11 mouse cellular contexts compared by ENCODE assay signal in genomic region chr9:72833992-72834696, GRCm38 (mm10). TPM values are rescaled to one million over a fixed set of nuclear protein-coding genes. Genes with fewer than 3 reads are reported as not detected.
DNase-seq lines count a peak whose midpoint lies in the region; ATAC-seq and TF ChIP-seq lines count a peak whose summit lies in the region.
"Had no signal": no experiment of that assay in that cellular context is flagged by ENCODE, and none has a peak within 500 bp of the region (broad histone marks: within the 10 kb centered on the region; RNA-seq: fewer than 3 reads in every experiment).

No protein-coding gene starts in this region.

- no peak overlapping the region for H3K4me2 ChIP-seq in kidney, postnatal 0 days (ENCODE audit: low read length)
- H3K4me2 ChIP-seq in stomach, embryonic 16.5 days (ENCODE audit: low read depth, low read length) = no peak overlapping the region
- H3K4me2 ChIP-seq in stomach, postnatal 0 days (replicated peaks; ENCODE audit: low read depth) = no peak overlapping the region
- H3K4me2 ChIP-seq: embryonic facial prominence, embryonic 15.5 days had no signal

- no peak for TF ChIP-seq EP300 in stomach, postnatal 0 days (optimal IDR thresholded peaks at IDR 0.05)

- DNase-seq in embryo, embryonic 10 days (ENCODE audit: low spot score) = peak; percentile 50
- DNase-seq in embryo, embryonic 9.5 days (ENCODE audit: extremely low spot score) = no peak
- DNase-seq in kidney, postnatal 0 days (ENCODE audit: low spot score) = peak; percentile 27
- DNase-seq in kidney, adult 9 months = no peak
- DNase-seq in stomach, postnatal 0 days (ENCODE audit: low spot score) = no peak
- no peak for DNase-seq in urinary bladder, postnatal 36 days (ENCODE audit: low spot score in 2 of 2)
- DNase-seq in right cerebral cortex, postnatal 36 days (ENCODE audit: low spot score in 2 of 2) = no peak
- DNase-seq: gastrocnemius, postnatal 14 days had no signal

- no peak overlapping the region for H3K9ac ChIP-seq in kidney, postnatal 0 days (ENCODE audit: low read depth, low read length)
- H3K9ac ChIP-seq in stomach, embryonic 16.5 days (ENCODE audit: low read length) = no peak overlapping the region
- H3K9ac ChIP-seq in stomach, postnatal 0 days (ENCODE audit: low read length) = no peak overlapping the region
- H3K9ac ChIP-seq: embryonic facial prominence, embryonic 15.5 days had no signal

- no peak overlapping the region for H3K4me3 ChIP-seq in kidney, postnatal 0 days (replicated peaks; ENCODE audit: low read depth, low read length)
- no peak overlapping the region for H3K4me3 ChIP-seq in stomach, embryonic 16.5 days (replicated peaks; ENCODE audit: low read length)
- H3K4me3 ChIP-seq in stomach, postnatal 0 days (ENCODE audit: low read depth, low read length) = no peak overlapping the region
- H3K4me3 ChIP-seq: embryonic facial prominence, embryonic 15.5 days had no signal

- TF ChIP-seq CTCF in kidney, postnatal 0 days (IDR thresholded peaks at IDR 0.05; ENCODE audit: low read depth) = no peak
- TF ChIP-seq CTCF in stomach, postnatal 0 days (IDR thresholded peaks at IDR 0.05; ENCODE audit: low read depth) = no peak

- 38% methylated on average over 10 of the region's 10 CpGs for WGBS in kidney, postnatal 0 days
- 29% methylated on average over 10 of the region's 10 CpGs for WGBS in stomach, embryonic 16.5 days
- WGBS in stomach, postnatal 0 days = 28% methylated on average over 10 of the region's 10 CpGs

- H3K36me3 ChIP-seq in kidney, postnatal 0 days (ENCODE audit: insufficient read depth, low read length) = no peaks in the 10 kb centered on the region
- H3K36me3 ChIP-seq in stomach, embryonic 16.5 days (ENCODE audit: control insufficient read depth, insufficient read depth, low read length) = no peaks in the 10 kb centered on the region
- no peaks in the 10 kb centered on the region for H3K36me3 ChIP-seq in stomach, postnatal 0 days (ENCODE audit: control insufficient read depth, insufficient read depth, low read length)
- H3K36me3 ChIP-seq: embryonic facial prominence, embryonic 15.5 days had no signal

- ATAC-seq in kidney, postnatal 0 days (replicated peaks; ENCODE audit: low FRiP score, low read depth) = no peak
- ATAC-seq in stomach, embryonic 16.5 days (ENCODE audit: insufficient read depth, low FRiP score) = peak; percentile 25; the same call in 1 of the 2 replicates
- no peak for ATAC-seq in stomach, postnatal 0 days (ENCODE audit: low FRiP score, low TSS enrichment)
- ATAC-seq: Patski had no signal

- H3K4me1 ChIP-seq in kidney, postnatal 0 days (replicated peaks; ENCODE audit: insufficient read depth, low read length) = peaks cover 12% of the 10 kb centered on the region
- peaks cover 6% of the 10 kb centered on the region; the same call in 1 of the 2 replicates for H3K4me1 ChIP-seq in stomach, embryonic 16.5 days (ENCODE audit: control insufficient read depth, insufficient read depth, low read length)
- H3K4me1 ChIP-seq in stomach, postnatal 0 days (replicated peaks; ENCODE audit: control insufficient read depth, insufficient read depth) = no peaks in the 10 kb centered on the region

- no peak overlapping the region for H3K27ac ChIP-seq in kidney, postnatal 0 days
- H3K27ac ChIP-seq in stomach, embryonic 16.5 days (ENCODE audit: low read length) = no peak overlapping the region
- H3K27ac ChIP-seq in stomach, postnatal 0 days (replicated peaks) = no peak overlapping the region
- H3K27ac ChIP-seq: embryonic facial prominence, embryonic 15.5 days had no signal

- no peaks in the 10 kb centered on the region for H3K27me3 ChIP-seq in kidney, postnatal 0 days (ENCODE audit: insufficient read depth, low read length)
- no peaks in the 10 kb centered on the region for H3K27me3 ChIP-seq in stomach, embryonic 16.5 days (ENCODE audit: control insufficient read depth, insufficient read depth, low read length)
- H3K27me3 ChIP-seq in stomach, postnatal 0 days (ENCODE audit: control insufficient read depth, insufficient read depth, low read length) = no peaks in the 10 kb centered on the region
- H3K27me3 ChIP-seq: embryonic facial prominence, embryonic 15.5 days; Patski had no signal

- H3K9me3 ChIP-seq in kidney, postnatal 0 days (replicated peaks; ENCODE audit: low read length) = no peaks in the 10 kb centered on the region
- H3K9me3 ChIP-seq in stomach, embryonic 16.5 days (replicated peaks; ENCODE audit: control insufficient read depth, low read length) = no peaks in the 10 kb centered on the region
- H3K9me3 ChIP-seq in stomach, postnatal 0 days (ENCODE audit: control insufficient read depth, low read length) = no peaks in the 10 kb centered on the region
- H3K9me3 ChIP-seq: embryonic facial prominence, embryonic 15.5 days had no signal

RNA-seq across cellular contexts. Expression of gene Prtg, which starts 27.5 kb away (rescaled TPM):
- 1.2 TPM in 2 replicates for polyA plus RNA-seq in kidney, postnatal 0 days (2015; fragmentation: Nextera tagmentation; extraction: Ambion mirVana)
- polyA plus RNA-seq in stomach, embryonic 16.5 days (2015; fragmentation: Nextera tagmentation; extraction: Ambion mirVana) = 0.25 and 0.31 TPM in 2 replicates
- polyA plus RNA-seq in stomach, postnatal 0 days (2015; fragmentation: Nextera tagmentation; extraction: Ambion mirVana) = 0.06 TPM in 2 replicates

Comparison
In these comparisons a context has a peak if more than half of its experiments do, and no peak if none do; other contexts are left out.
1. DNase-seq: peak in embryo, embryonic 10 days (single experiment) and kidney, postnatal 0 days (single experiment); none in embryo, embryonic 9.5 days (single experiment), kidney, adult 9 months (single experiment), stomach, postnatal 0 days (single experiment), urinary bladder, postnatal 36 days (0 of 2) and right cerebral cortex, postnatal 36 days (0 of 2).